Mouse (Mus musculus) heart, embryonic 12.5 days (tissue): ENCODE data around the gene Kcnj10. TPM values are rescaled to one million over a fixed set of nuclear protein-coding genes. Genes with fewer than 3 reads are reported as not detected.
A peak's percentile ranks its signal among the peaks of the same experiment; 100 is the strongest.

Experiments
- ATAC-seq: fragments of 200-750 bp; cut with Nextera tagmentation; 2 replicates; pipeline ENCODE4 v1.8.0; 2017; ENCODE audit warnings: moderate TSS enrichment, moderate library complexity; ENCODE audit not compliant: insufficient number of reproducible peaks, low FRiP score
- H3K27ac ChIP-seq: fragments of 300-500 bp; sonication (generic); 2 replicates; pipeline ENCODE4 v1.5.1; 2016; ENCODE audit warnings: mild to moderate bottlenecking, moderate library complexity; ENCODE audit not compliant: poor library complexity, severe bottlenecking
- H3K27me3 ChIP-seq: fragments of 300-500 bp; sonication (generic); replicated peaks from 2 replicates; pipeline ENCODE4 v1.6.1; 2016; ENCODE audit warnings: mild to moderate bottlenecking, moderate library complexity
- H3K36me3 ChIP-seq: fragments of 300-500 bp; sonication (generic); 2 replicates; pipeline ENCODE4 v1.6.1; 2016; ENCODE audit warnings: mild to moderate bottlenecking, moderate library complexity
- H3K4me1 ChIP-seq: fragments of 300-500 bp; sonication (generic); replicated peaks from 2 replicates; pipeline ENCODE4 v1.6.1; 2016; ENCODE audit warnings: mild to moderate bottlenecking
- H3K4me2 ChIP-seq: fragments of 300-500 bp; sonication (generic); 2 replicates; pipeline ENCODE4 v1.6.1; 2016; ENCODE audit warnings: mild to moderate bottlenecking, moderate library complexity
- H3K4me3 ChIP-seq: fragments of 300-500 bp; sonication (generic); 2 replicates; pipeline ENCODE4 v1.5.1; 2016; ENCODE audit warnings: mild to moderate bottlenecking
- H3K9ac ChIP-seq: fragments of 300-500 bp; sonication (generic); 2 replicates; pipeline ENCODE4 v1.6.1; 2016; ENCODE audit warnings: mild to moderate bottlenecking, moderate library complexity
- H3K9me3 ChIP-seq: fragments of 300-500 bp; sonication (generic); replicated peaks from 2 replicates; pipeline ENCODE4 v1.6.1; 2016; ENCODE audit warnings: mild to moderate bottlenecking, moderate library complexity
- WGBS: fragments of 180-500 bp; shearing (Covaris S2); methylation state at CpG from one replicate; pipeline ENCODE4 v1.1.7; 2016; 5-methylcytosine and 5-hydroxymethylcytosine counted together
- polyA plus RNA-seq: library from polyadenylated mRNA; unstranded; fragments of >200 nt; fragmentation: Nextera tagmentation; extraction: Ambion mirVana; gene quantifications from 2 replicates; pipeline ENCODE4 v1.2.1, GENCODE M21; 2016

The Kcnj10 gene
- polyA plus RNA-seq, 1 experiment from 2014 or later, result not detected

GRCm38 (mm10) chr1:172304443-172304842 lies 36.6 kb upstream of the Kcnj10 start:
- Histone ChIP-seq H3K4me1 (peaks cover 48% of the 10 kb centered on the region), H3K27ac (no peak overlapping the region), H3K4me2 (no peak overlapping the region), H3K36me3 (no peaks in the 10 kb centered on the region), H3K9ac (no peak overlapping the region), H3K4me3 (no peak overlapping the region), H3K27me3 (no peaks in the 10 kb centered on the region), H3K9me3 (no peaks in the 10 kb centered on the region)
- ATAC-seq, result peak; percentile 55
- WGBS, result 30% methylated on average over 6 of the region's 6 CpGs

- Histone ChIP-seq H3K27ac (no peak overlapping the region), H3K9ac (no peak overlapping the region), H3K4me3 (no peak overlapping the region), H3K27me3 (no peaks in the 10 kb centered on the region), H3K4me1 (peaks cover 45% of the 10 kb centered on the region), H3K4me2 (no peak overlapping the region), H3K9me3 (no peaks in the 10 kb centered on the region), H3K36me3 (no peaks in the 10 kb centered on the region)
- 89% methylated on average over 2 of the region's 2 CpGs for WGBS
- no peak for ATAC-seq
Observed at GRCm38 (mm10) chr1:172305153-172305552, 35.9 kb upstream of the Kcnj10 start.

- Histone ChIP-seq H3K9me3 (no peaks in the 10 kb centered on the region), H3K4me3 (no peak overlapping the region), H3K27me3 (no peaks in the 10 kb centered on the region), H3K27ac (no peak overlapping the region), H3K4me1 (peaks cover 40% of the 10 kb centered on the region), H3K36me3 (no peaks in the 10 kb centered on the region), H3K9ac (no peak overlapping the region), H3K4me2 (no peak overlapping the region)
- 68% methylated on average over 3 of the region's 3 CpGs for whole genome bisulfite sequencing
- no peak for ATAC-seq
Observed at GRCm38 (mm10) chr1:172305635-172306034, 35.4 kb upstream of the Kcnj10 start.

GRCm38 (mm10) chr1:172306196-172306595 lies 34.8 kb upstream of the Kcnj10 start:
- Histone ChIP-seq H3K4me2 (no peak overlapping the region), H3K4me1 (peaks cover 38% of the 10 kb centered on the region), H3K36me3 (no peaks in the 10 kb centered on the region), H3K27me3 (no peaks in the 10 kb centered on the region), H3K4me3 (no peak overlapping the region), H3K27ac (no peak overlapping the region), H3K9ac (no peak overlapping the region), H3K9me3 (no peaks in the 10 kb centered on the region)
- no peak for ATAC-seq
- 60% methylated on average over 4 of the region's 4 CpGs for WGBS

- WGBS, result 81% methylated on average over 5 of the region's 6 CpGs
- Histone ChIP-seq H3K4me2 (no peak overlapping the region), H3K27me3 (no peaks in the 10 kb centered on the region), H3K4me1 (peaks cover 37% of the 10 kb centered on the region), H3K4me3 (no peak overlapping the region), H3K36me3 (no peaks in the 10 kb centered on the region), H3K27ac (no peak overlapping the region), H3K9me3 (no peaks in the 10 kb centered on the region), H3K9ac (no peak overlapping the region)
- no peak for ATAC-seq
Observed at GRCm38 (mm10) chr1:172306885-172307284, 34.1 kb upstream of the Kcnj10 start.

GRCm38 (mm10) chr1:172307936-172308335 lies 33.1 kb upstream of the Kcnj10 start:
- no peak for ATAC-seq
- H3K36me3 ChIP-seq, result no peaks in the 10 kb centered on the region
- no peaks in the 10 kb centered on the region for H3K27me3 ChIP-seq
- peaks cover 31% of the 10 kb centered on the region for H3K4me1 ChIP-seq
- H3K4me2 ChIP-seq, result no peak overlapping the region
- WGBS, result 63% methylated on average over 10 of the region's 10 CpGs
- H3K9me3 ChIP-seq, result no peaks in the 10 kb centered on the region
- no peak overlapping the region for H3K4me3 ChIP-seq
- H3K9ac ChIP-seq, result no peak overlapping the region
- no peak overlapping the region for H3K27ac ChIP-seq

- 92% methylated on average over 1 of the region's 1 CpGs for WGBS
- Histone ChIP-seq H3K4me3 (no peak overlapping the region), H3K4me1 (peaks cover 34% of the 10 kb centered on the region), H3K9ac (no peak overlapping the region), H3K9me3 (no peaks in the 10 kb centered on the region), H3K27me3 (peaks cover 3% of the 10 kb centered on the region; the same call in 1 of the 2 replicates), H3K27ac (no peak overlapping the region), H3K4me2 (no peak overlapping the region), H3K36me3 (no peaks in the 10 kb centered on the region)
- ATAC-seq, result no peak
Observed at GRCm38 (mm10) chr1:172308409-172308808, 32.6 kb upstream of the Kcnj10 start.

GRCm38 (mm10) chr1:172309699-172310398 lies 31.2 kb upstream of the Kcnj10 start:
- Histone ChIP-seq H3K36me3 (no peaks in the 10 kb centered on the region), H3K9me3 (no peaks in the 10 kb centered on the region), H3K4me1 (peaks cover 29% of the 10 kb centered on the region), H3K9ac (peak overlapping the region; percentile 66), H3K4me3 (peak overlapping the region; percentile 35), H3K4me2 (peak overlapping the region; percentile 73), H3K27ac (peak overlapping the region; percentile 83), H3K27me3 (peaks cover 8% of the 10 kb centered on the region; the same call in 1 of the 2 replicates)
- peak; percentile 75 for ATAC-seq
- WGBS, result 2% methylated on average over 14 of the region's 14 CpGs

- H3K36me3 ChIP-seq, result no peaks in the 10 kb centered on the region
- H3K4me3 ChIP-seq, result peak overlapping the region; percentile 88
- peaks cover 28% of the 10 kb centered on the region for H3K4me1 ChIP-seq
- WGBS, result 3% methylated on average over 23 of the region's 23 CpGs
- H3K27ac ChIP-seq, result peak overlapping the region; percentile 80
- peak overlapping the region; percentile 95 for H3K4me2 ChIP-seq
- no peaks in the 10 kb centered on the region for H3K9me3 ChIP-seq
- peak; percentile 22 for ATAC-seq
- peak overlapping the region; percentile 90 for H3K9ac ChIP-seq
- peaks cover 12% of the 10 kb centered on the region for H3K27me3 ChIP-seq
Observed at GRCm38 (mm10) chr1:172311248-172311906, 29.6 kb upstream of the Kcnj10 start.

- H3K36me3 ChIP-seq, result no peaks in the 10 kb centered on the region
- H3K27me3 ChIP-seq, result peaks cover 16% of the 10 kb centered on the region
- H3K4me1 ChIP-seq, result peaks cover 26% of the 10 kb centered on the region
- H3K4me2 ChIP-seq, result peak overlapping the region; percentile 95
- peak overlapping the region; percentile 88 for H3K4me3 ChIP-seq
- H3K9me3 ChIP-seq, result no peaks in the 10 kb centered on the region
- ATAC-seq, result peak; percentile 89
- H3K9ac ChIP-seq, result peak overlapping the region; percentile 90
- peak overlapping the region; percentile 80 for H3K27ac ChIP-seq
- WGBS, result under 1% methylated on average over 45 of the region's 55 CpGs
Observed at GRCm38 (mm10) chr1:172311921-172312767, 28.9 kb upstream of the Kcnj10 start.
